Mouse (Mus musculus): ENCODE data around the gene Fgf14. TPM values are rescaled to one million over a fixed set of nuclear protein-coding genes. Genes with fewer than 3 reads are reported as not detected.
"Not testable (repeated sequence)": the region's sequence is repeated elsewhere in the genome, so short reads cannot be mapped to it uniquely, and the experiment has no call there.

The Fgf14 gene
- polyA plus RNA-seq, 1 experiment = 0.14 TPM

GRCm38 (mm10) chr14:124512009-124512408 lies 164.9 kb downstream of the Fgf14 start:
- 25% methylated on average over 1 of the region's 1 CpGs for WGBS
- peak; percentile 1 for DNase-seq (ENCODE audit: low read depth, low spot score)

- 96% methylated on average over 1 of the region's 1 CpGs for WGBS
- DNase-seq (ENCODE audit: low read depth, low spot score) = no peak
Observed at GRCm38 (mm10) chr14:124488971-124489370, 188.0 kb downstream of the Fgf14 start.

- no peak for DNase-seq (ENCODE audit: low read depth, low spot score)
- 27% methylated on average over 1 of the region's 1 CpGs for WGBS
Observed at GRCm38 (mm10) chr14:124485261-124485660, 191.7 kb downstream of the Fgf14 start.

GRCm38 (mm10) chr14:124474066-124474667 lies 202.8 kb downstream of the Fgf14 start:
- 41% methylated on average over 2 of the region's 2 CpGs for WGBS
- DNase-seq (ENCODE audit: low read depth, low spot score) = no peak

- WGBS = 73% methylated on average over 2 of the region's 2 CpGs
- DNase-seq (ENCODE audit: low read depth, low spot score) = no peak
Observed at GRCm38 (mm10) chr14:124470909-124471308, 206.0 kb downstream of the Fgf14 start.

- no peak for DNase-seq (ENCODE audit: low read depth, low spot score)
- 98% methylated on average over 1 of the region's 1 CpGs for WGBS
Observed at GRCm38 (mm10) chr14:124455120-124455519, 221.8 kb downstream of the Fgf14 start.

- 61% methylated on average over 2 of the region's 2 CpGs for WGBS
- DNase-seq (ENCODE audit: low read depth, low spot score) = no peak
Observed at GRCm38 (mm10) chr14:124446096-124446840, 230.7 kb downstream of the Fgf14 start.

- no peak for DNase-seq (ENCODE audit: low read depth, low spot score)
Observed at GRCm38 (mm10) chr14:124444831-124445230, 232.1 kb downstream of the Fgf14 start.

GRCm38 (mm10) chr14:124439298-124439697 lies 237.6 kb downstream of the Fgf14 start:
- DNase-seq (ENCODE audit: low read depth, low spot score) = not testable (repeated sequence)
- WGBS = 21% methylated on average over 3 of the region's 3 CpGs

- 69% methylated on average over 2 of the region's 2 CpGs for WGBS
- DNase-seq (ENCODE audit: low read depth, low spot score) = no peak
Observed at GRCm38 (mm10) chr14:124411890-124412289, 265.0 kb downstream of the Fgf14 start.

GRCm38 (mm10) chr14:124410945-124411344 lies 266.0 kb downstream of the Fgf14 start:
- 0% methylated on average over 1 of the region's 1 CpGs for WGBS
- no peak for DNase-seq (ENCODE audit: low read depth, low spot score)

- no peak for DNase-seq (ENCODE audit: low read depth, low spot score)
Observed at GRCm38 (mm10) chr14:124328391-124328790, 348.5 kb downstream of the Fgf14 start.

- DNase-seq (ENCODE audit: low read depth, low spot score) = no peak
- 21% methylated on average over 1 of the region's 1 CpGs for WGBS
Observed at GRCm38 (mm10) chr14:124319017-124319718, 357.8 kb downstream of the Fgf14 start.

- 75% methylated on average over 2 of the region's 2 CpGs for WGBS
- no peak for DNase-seq (ENCODE audit: low read depth, low spot score)
Observed at GRCm38 (mm10) chr14:124315513-124315912, 361.4 kb downstream of the Fgf14 start.

GRCm38 (mm10) chr14:124287027-124287426 lies 389.9 kb downstream of the Fgf14 start:
- no peak for DNase-seq (ENCODE audit: low read depth, low spot score)

- no peak for DNase-seq (ENCODE audit: low read depth, low spot score)
Observed at GRCm38 (mm10) chr14:124278384-124278944, 398.5 kb downstream of the Fgf14 start.

GRCm38 (mm10) chr14:124266977-124267376 lies 409.9 kb downstream of the Fgf14 start:
- DNase-seq (ENCODE audit: low read depth, low spot score) = no peak

- no peak for DNase-seq (ENCODE audit: low read depth, low spot score)
- WGBS = 25% methylated on average over 2 of the region's 2 CpGs
Observed at GRCm38 (mm10) chr14:124264541-124265059, 412.3 kb downstream of the Fgf14 start.

- DNase-seq (ENCODE audit: low read depth, low spot score) = no peak
Observed at GRCm38 (mm10) chr14:124263199-124263598, 413.7 kb downstream of the Fgf14 start.

- WGBS = 44% methylated on average over 1 of the region's 1 CpGs
- DNase-seq (ENCODE audit: low read depth, low spot score) = no peak
Observed at GRCm38 (mm10) chr14:124247517-124247916, 429.4 kb downstream of the Fgf14 start.
